Comparison of ENCODE assay signal across 12 mouse cellular contexts in genomic region chr16:31170297-31170696, GRCm38 (mm10). TPM values are rescaled to one million over a fixed set of nuclear protein-coding genes. Genes with fewer than 3 reads are reported as not detected.
DNase-seq lines count a peak whose midpoint lies in the region; ATAC-seq and TF ChIP-seq lines count a peak whose summit lies in the region.
"Had no signal": no experiment of that assay in that cellular context is flagged by ENCODE, and none has a peak within 500 bp of the region (broad histone marks: within the 10 kb centered on the region; RNA-seq: fewer than 3 reads in every experiment).

No protein-coding gene starts in this region.

- no peak overlapping the region for H3K4me2 ChIP-seq in kidney, postnatal 0 days (ENCODE audit: low read length)

- no peak for DNase-seq in kidney, postnatal 0 days (ENCODE audit: low spot score)
- DNase-seq in kidney, adult 18-20 months: no peak
- DNase-seq in testis, postnatal 10 days (ENCODE audit: low spot score): no peak
- DNase-seq in Patski (ENCODE audit: low read depth, low spot score): no peak
- no peak for DNase-seq in adrenal gland, adult 2 months
- no peak for DNase-seq in lung, postnatal 10 days
- DNase-seq: cerebellum, postnatal 10 days; heart, postnatal 36 days; kidney, adult 8-10 months had no signal

- H3K9me3 ChIP-seq in kidney, postnatal 0 days (replicated peaks; ENCODE audit: low read length): no peaks in the 10 kb centered on the region
- H3K9me3 ChIP-seq: midbrain, embryonic 10.5 days had no signal

- no peaks in the 10 kb centered on the region for H3K27me3 ChIP-seq in kidney, postnatal 0 days (ENCODE audit: insufficient read depth, low read length)
- H3K27me3 ChIP-seq in testis, adult 2 months (ENCODE audit: control insufficient read depth, insufficient read depth, low read length): no peaks in the 10 kb centered on the region
- H3K27me3 ChIP-seq in Patski: no peaks in the 10 kb centered on the region
- H3K27me3 ChIP-seq in small intestine, adult 2 months (ENCODE audit: control insufficient read depth, insufficient read depth, low read length): no peaks in the 10 kb centered on the region

- TF ChIP-seq CTCF in kidney, postnatal 0 days (IDR thresholded peaks at IDR 0.05; ENCODE audit: low read depth): peak; percentile 40; the same call in 1 of the 2 replicates
- peak; percentile 22; the same call in 1 of the 2 replicates for TF ChIP-seq CTCF in testis, adult 2 months (IDR thresholded peaks at IDR 0.05; ENCODE audit: control insufficient read depth, insufficient read depth, insufficient replicate concordance, low read depth, low read length)
- TF ChIP-seq CTCF in Patski (IDR thresholded peaks at IDR 0.05): peak; percentile 45
- TF ChIP-seq CTCF in small intestine, adult 2 months (IDR thresholded peaks at IDR 0.05; ENCODE audit: extremely low read depth, insufficient read length, insufficient replicate concordance, low read depth, low read length): peak; percentile 46; the same call in 1 of the 2 replicates

- H3K9ac ChIP-seq in kidney, postnatal 0 days (ENCODE audit: low read depth, low read length): no peak overlapping the region

- peaks cover 6% of the 10 kb centered on the region; the same call in 1 of the 2 replicates for H3K4me1 ChIP-seq in kidney, postnatal 0 days (replicated peaks; ENCODE audit: insufficient read depth, low read length)
- no peaks in the 10 kb centered on the region for H3K4me1 ChIP-seq in testis, adult 2 months (ENCODE audit: control insufficient read depth, insufficient read depth, low read length)
- peaks cover 12% of the 10 kb centered on the region for H3K4me1 ChIP-seq in small intestine, adult 2 months (ENCODE audit: control insufficient read depth, insufficient read depth, insufficient read length, low read length)

- in situ Hi-C loops in Patski (cut with MboI; ENCODE audit: low pct_unique_long_range_greater_than_20kb): no loop called here

- H3K27ac ChIP-seq in kidney, postnatal 0 days: no peak overlapping the region
- H3K27ac ChIP-seq in testis, adult 2 months (ENCODE audit: control insufficient read depth, insufficient read depth, low read depth, low read length): no peak overlapping the region
- no peak overlapping the region for H3K27ac ChIP-seq in small intestine, adult 2 months (ENCODE audit: insufficient read depth, low read depth, low read length)
- H3K27ac ChIP-seq: midbrain, embryonic 10.5 days had no signal

- H3K4me3 ChIP-seq in kidney, postnatal 0 days (replicated peaks; ENCODE audit: low read depth, low read length): no peak overlapping the region
- no peak overlapping the region for H3K4me3 ChIP-seq in testis, adult 2 months (ENCODE audit: control insufficient read depth, low read depth, low read length)
- H3K4me3 ChIP-seq in small intestine, adult 2 months (ENCODE audit: low read depth, low read length): no peak overlapping the region
- H3K4me3 ChIP-seq: midbrain, embryonic 10.5 days had no signal

- WGBS in kidney, postnatal 0 days: 97% methylated on average over 8 of the region's 8 CpGs
- 97% methylated on average over 8 of the region's 8 CpGs for WGBS in small intestine, adult 2 months

- CTCF ChIA-PET in Patski (lab: Charles Lee): interaction anchor here (1.1 kb wide), 1 partner anchor 30 kb away, joined by 3 read pairs; no protein-coding TSS in a partner anchor

- POLR2A ChIA-PET in Patski (lab: Charles Lee): interaction anchor here (1.1 kb wide), 1 partner anchor 14 kb away, joined by 4 read pairs; no protein-coding TSS in a partner anchor

- no peak for ATAC-seq in kidney, postnatal 0 days (replicated peaks; ENCODE audit: low FRiP score, low read depth)
- no peak for ATAC-seq in Patski

- H3K36me3 ChIP-seq in kidney, postnatal 0 days (ENCODE audit: insufficient read depth, low read length): no peaks in the 10 kb centered on the region
- H3K36me3 ChIP-seq in testis, adult 2 months (ENCODE audit: control insufficient read depth, insufficient read depth, low read length): no peaks in the 10 kb centered on the region
- no peaks in the 10 kb centered on the region for H3K36me3 ChIP-seq in small intestine, adult 2 months (ENCODE audit: control insufficient read depth, insufficient read depth, low read length)
- H3K36me3 ChIP-seq: midbrain, embryonic 10.5 days had no signal

- no peak for TF ChIP-seq POLR2A in testis, adult 2 months (IDR thresholded peaks at IDR 0.05; ENCODE audit: control insufficient read depth, low read depth, low read length)
- no peak for TF ChIP-seq POLR2A in small intestine, adult 2 months (IDR thresholded peaks at IDR 0.05; ENCODE audit: low read depth, low read length)

RNA-seq across cellular contexts. Expression of gene Acap2, which starts 30.7 kb away (rescaled TPM):
- polyA plus RNA-seq in kidney, postnatal 0 days (2015; fragmentation: Nextera tagmentation; extraction: Ambion mirVana): 12.6 and 12.9 TPM in 2 replicates
- polyA plus RNA-seq in testis, adult 2 months (2012; rRNA removed): 3.8 TPM in 2 replicates
- polyA plus RNA-seq in Patski (2021): 38.4 TPM
- polyA plus RNA-seq in small intestine, adult 2 months (2012; rRNA removed): 2.9 and 9.1 TPM in 2 replicates
- 10 to 100 TPM; 31.9 to 40.2 TPM for total RNA-seq in adrenal gland, adult 2 months (2021)
- 8.3 and 9.6 TPM in 2 replicates for polyA plus RNA-seq in adrenal gland, adult 2 months (2012; rRNA removed)
